Mouse (Mus musculus) left cerebral cortex, adult 9 months (tissue): ENCODE measurements around the gene Olfr588-ps1.
"Not testable (repeated sequence)": the region's sequence is repeated elsewhere in the genome, so short reads cannot be mapped to it uniquely, and the experiment has no call there.

ENCODE experiments used
- DNase-seq, 2 experiments: peaks; one replicate each; pipeline ENCODE4 v3.0.0; 2022; ENCODE audit warnings: low spot score in 2 of 2

Gene Olfr588-ps1

DNA sequence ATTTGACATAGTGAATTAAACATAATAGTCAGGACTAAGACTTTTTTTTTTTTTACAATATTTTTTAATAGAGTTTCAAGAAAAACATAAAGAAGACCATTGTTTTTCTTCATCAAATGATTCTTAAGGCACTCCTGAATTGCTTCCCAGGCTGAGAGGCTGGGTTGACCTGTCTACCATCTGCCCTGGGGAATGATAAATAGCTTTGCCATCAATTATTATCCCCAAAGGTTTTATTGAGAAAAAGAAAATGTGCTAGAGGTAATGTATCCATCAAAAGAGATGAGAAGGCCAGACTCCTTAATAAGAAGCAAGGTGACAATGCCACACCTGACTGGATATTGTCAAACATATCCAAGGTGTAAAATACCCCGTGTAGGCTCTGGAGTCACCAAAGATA lies at the start of gene Olfr588-ps1:
Gene Olfr588-ps1, plus strand, starts transcription at position 301 of the 400 bp plus-strand sequence.
- no peak for DNase-seq

DNA sequence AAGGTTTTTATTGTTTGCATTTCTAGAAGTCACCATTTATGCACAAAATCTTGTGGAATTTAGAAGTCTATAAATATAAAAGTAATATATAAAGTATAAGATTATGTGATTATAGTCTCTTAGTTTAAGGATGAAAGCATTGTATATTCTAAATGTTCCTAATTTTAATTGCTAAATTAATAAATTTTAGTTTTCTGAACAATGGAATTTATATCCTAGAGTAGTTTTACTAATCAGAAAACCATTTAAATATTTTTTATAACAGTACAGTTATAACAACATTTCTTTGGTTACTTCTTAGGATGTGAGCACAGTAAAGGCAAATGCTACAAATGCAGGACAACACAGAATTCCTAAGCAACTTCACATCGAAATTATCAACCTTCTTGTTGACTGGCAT lies 43.3 kb upstream of the Olfr588-ps1 start, which contains the start of gene Olfr585:
Gene Olfr585, plus strand, starts transcription at position 301 of the 400 bp plus-strand sequence.
- DNase-seq: no peak

DNA sequence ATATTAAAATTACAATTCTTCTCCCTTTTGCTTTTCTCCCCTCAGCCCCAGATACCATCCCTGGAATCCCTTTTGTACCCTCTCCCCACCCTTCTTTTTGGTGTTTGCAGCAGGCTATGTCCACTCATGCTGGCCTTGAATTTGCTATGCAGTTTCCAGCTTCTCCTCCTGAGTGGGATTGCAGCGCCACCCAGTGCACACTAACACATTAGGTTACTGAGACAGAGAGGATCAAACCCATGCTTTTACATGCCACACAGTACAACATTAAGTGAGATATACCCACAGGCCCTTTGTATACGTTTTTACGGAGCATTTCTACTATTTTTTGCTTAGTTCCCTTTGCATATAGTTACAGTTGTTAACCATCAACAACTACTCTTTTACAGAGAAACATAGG lies 21.3 kb upstream of the Olfr588-ps1 start:
- DNase-seq: no peak

DNA sequence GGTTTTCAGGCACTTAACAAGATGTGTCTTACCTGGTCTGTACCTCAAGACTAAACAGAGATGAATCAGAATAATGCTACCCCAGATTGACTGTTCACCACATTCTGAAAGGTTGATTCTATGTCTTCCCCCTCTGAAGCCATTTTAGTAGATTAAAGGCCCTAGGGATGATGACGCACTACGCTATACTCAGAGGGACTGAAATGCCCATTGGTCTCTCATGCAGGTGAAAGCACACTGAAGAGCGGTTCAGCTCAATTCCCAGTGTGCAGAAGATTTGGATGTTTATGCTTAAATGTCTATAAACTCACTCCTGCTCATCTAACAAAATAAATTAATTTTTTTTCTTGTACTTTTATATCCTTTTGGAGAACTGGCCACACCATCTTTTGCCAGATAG lies 15.1 kb upstream of the Olfr588-ps1 start, which contains the start of gene Olfr586:
Gene Olfr586, minus strand, starts transcription at position 101 of the 400 bp plus-strand sequence.
- no peak for DNase-seq

DNA sequence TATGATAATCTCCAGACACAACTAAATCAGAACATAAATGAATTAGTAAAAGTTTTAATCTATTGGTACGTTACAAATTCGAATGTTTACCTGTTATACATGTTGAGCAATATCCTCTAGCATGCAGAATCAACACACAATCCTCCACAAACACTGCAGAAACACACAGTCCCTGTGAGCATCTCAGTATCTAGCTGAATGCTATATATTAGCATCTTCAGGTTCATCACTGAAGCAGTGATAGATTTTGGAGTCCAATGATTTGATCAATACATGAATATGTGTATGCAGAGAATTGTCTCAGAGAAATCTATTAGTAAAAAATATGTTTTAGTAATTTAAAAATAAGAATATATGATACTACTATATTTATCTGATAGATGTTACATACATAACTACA lies 15.6 kb downstream of the Olfr588-ps1 start, which contains the start of gene Olfr589:
Gene Olfr589, minus strand, starts transcription at position 101 of the 400 bp plus-strand sequence.
- no peak for DNase-seq

DNA sequence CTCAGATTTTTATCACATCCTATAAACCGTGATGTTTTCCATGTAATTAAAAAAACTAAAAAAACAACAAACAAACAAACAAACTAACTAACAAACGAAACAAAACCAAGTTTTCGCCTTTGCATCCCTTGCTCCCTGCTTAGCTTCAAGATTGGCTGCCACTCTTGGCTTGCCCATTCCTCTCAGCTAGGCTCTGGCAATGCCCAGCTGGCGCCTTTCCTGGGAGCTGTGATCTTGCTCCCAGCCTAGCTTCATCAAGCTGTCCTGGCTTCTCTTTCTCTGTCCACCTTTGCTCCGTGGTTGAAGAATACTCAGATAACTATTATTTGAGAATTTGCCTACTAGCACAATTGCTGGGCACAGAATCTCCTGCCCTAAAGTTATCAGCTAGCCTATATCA lies 29.0 kb downstream of the Olfr588-ps1 start:
- DNase-seq: no peak

DNA sequence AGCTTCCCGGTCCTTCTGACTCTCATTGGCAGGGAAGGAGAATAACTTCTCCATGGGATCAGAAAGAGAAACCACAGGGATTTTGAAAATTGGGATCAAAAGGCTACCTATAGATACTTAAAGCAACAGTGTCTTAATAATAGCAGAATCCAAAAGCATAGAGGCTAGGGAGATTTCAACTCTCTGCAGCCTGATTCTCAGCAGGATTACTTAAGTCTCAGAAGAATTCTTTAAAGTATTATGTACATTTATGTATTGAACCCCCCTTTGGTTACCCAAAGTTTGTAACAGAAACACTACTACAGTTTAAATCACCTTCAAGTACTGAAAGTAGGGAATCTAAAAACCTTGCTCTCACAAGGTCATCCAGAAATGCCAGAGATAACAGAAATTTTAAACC lies 37.6 kb downstream of the Olfr588-ps1 start, which contains the start of gene Olfr591:
Gene Olfr591, minus strand, starts transcription at position 101 of the 400 bp plus-strand sequence.
- DNase-seq: no peak

DNA sequence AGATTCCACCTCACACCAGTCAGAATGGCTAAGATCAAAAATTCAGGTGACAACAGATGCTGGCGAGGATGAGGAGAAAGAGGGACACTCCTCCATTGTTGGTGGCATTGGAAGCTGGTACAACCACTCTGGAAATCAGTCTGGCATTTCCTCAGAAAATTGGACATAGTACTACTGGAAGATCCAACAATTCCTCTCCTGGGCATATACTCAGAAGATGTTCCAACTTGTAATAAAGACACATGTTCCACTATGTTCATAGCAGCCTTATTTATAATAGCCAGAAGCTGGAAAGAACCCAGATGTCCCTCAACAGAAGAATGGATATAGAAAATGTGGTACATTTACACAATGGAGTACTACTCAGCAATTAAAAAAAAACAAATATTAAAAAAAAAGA lies 43.8 kb downstream of the Olfr588-ps1 start, which contains the start of gene Olfr592:
Gene Olfr592, plus strand, starts transcription at position 301 of the 400 bp plus-strand sequence.
- not testable (repeated sequence) for DNase-seq
